Mouse (Mus musculus) liver, embryonic 13.5 days (tissue): ENCODE measurements around the gene Itga9. TPM values are rescaled to one million over a fixed set of nuclear protein-coding genes. Genes with fewer than 3 reads are reported as not detected.

Source experiments
- ATAC-seq: fragments of 200-750 bp; cut with Nextera tagmentation; 2 replicates; pipeline ENCODE4 v1.8.0; 2017; ENCODE audit warnings: low read depth, mild to moderate bottlenecking, moderate number of reproducible peaks, moderate library complexity
- DNase-seq: peaks from one replicate; pipeline ENCODE4 v3.0.0; 2022
- H3K27ac ChIP-seq: fragments of 300-500 bp; sonication (generic); 2 replicates; pipeline ENCODE4 v1.5.1; 2015; ENCODE audit warnings: moderate library complexity, mild to moderate bottlenecking, inconsistent platforms
- H3K27me3 ChIP-seq: fragments of 300-500 bp; sonication (generic); 2 replicates; pipeline ENCODE4 v1.6.1; 2015; ENCODE audit warnings: mild to moderate bottlenecking, inconsistent platforms
- H3K36me3 ChIP-seq: fragments of 300-500 bp; sonication (generic); 2 replicates; pipeline ENCODE4 v1.6.1; 2015; ENCODE audit warnings: mild to moderate bottlenecking, inconsistent platforms
- H3K4me1 ChIP-seq: fragments of 300-500 bp; sonication (generic); replicated peaks from 2 replicates; pipeline ENCODE4 v1.6.1; 2015; ENCODE audit warnings: inconsistent platforms
- H3K4me2 ChIP-seq: fragments of 300-500 bp; sonication (generic); 2 replicates; pipeline ENCODE4 v1.6.1; 2015; ENCODE audit warnings: inconsistent platforms, mild to moderate bottlenecking, moderate library complexity
- H3K4me3 ChIP-seq: fragments of 300-500 bp; sonication (generic); replicated peaks from 2 replicates; pipeline ENCODE4 v1.5.1; 2015; ENCODE audit warnings: mild to moderate bottlenecking, inconsistent platforms
- H3K9ac ChIP-seq: fragments of 300-500 bp; sonication (generic); 2 replicates; pipeline ENCODE4 v1.6.1; 2015; ENCODE audit warnings: mild to moderate bottlenecking, inconsistent platforms
- H3K9me3 ChIP-seq: fragments of 300-500 bp; sonication (generic); replicated peaks from 2 replicates; pipeline ENCODE4 v1.6.1; 2016; ENCODE audit warnings: inconsistent platforms
- WGBS: fragments of 180-500 bp; shearing (Covaris S2); methylation state at CpG from one replicate; pipeline ENCODE4 v1.1.7; 2015; ENCODE audit not compliant: insufficient replicate concordance; 5-methylcytosine and 5-hydroxymethylcytosine counted together
- polyA plus RNA-seq: library from polyadenylated mRNA; unstranded; fragments of >200 nt; fragmentation: Nextera tagmentation; extraction: Ambion mirVana; gene quantifications from 2 replicates; pipeline ENCODE4 v1.2.1, GENCODE M21; 2015

Gene Itga9
- polyA plus RNA-seq, 1 experiment from 2014 or later = 2.2 TPM

GRCm38 (mm10) chr9:118655726-118656125 is 49.2 kb downstream of the Itga9 start:
- Histone ChIP-seq H3K27me3 (no peaks in the 10 kb centered on the region), H3K27ac (no peak overlapping the region), H3K4me2 (no peak overlapping the region), H3K9ac (no peak overlapping the region), H3K36me3 (no peaks in the 10 kb centered on the region), H3K4me3 (no peak overlapping the region), H3K9me3 (no peaks in the 10 kb centered on the region), H3K4me1 (no peaks in the 10 kb centered on the region)
- 66% methylated on average over 3 of the region's 3 CpGs for WGBS
- DNase-seq (no peak), ATAC-seq (no peak)

DNA sequence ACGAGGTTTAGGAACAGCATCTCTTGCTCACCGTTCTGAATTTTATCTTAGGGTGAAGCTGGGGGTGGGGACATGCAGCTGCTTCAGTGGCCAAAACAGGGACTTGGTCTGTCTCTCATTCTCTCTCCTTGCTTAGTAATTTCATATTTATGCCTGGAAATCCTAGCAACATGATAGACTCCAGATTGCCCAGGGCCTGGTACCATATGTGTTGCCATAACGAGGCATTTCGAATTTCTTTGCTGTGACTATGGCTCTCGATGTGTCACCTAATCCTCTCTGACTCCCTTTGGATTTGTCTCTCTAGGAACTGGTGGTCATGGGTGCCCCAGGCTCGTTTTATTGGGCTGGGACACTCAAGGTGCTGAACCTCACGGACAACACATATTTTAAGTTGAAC is 51.7 kb downstream of the Itga9 start:
- Histone ChIP-seq H3K4me2 (no peak overlapping the region), H3K9me3 (no peaks in the 10 kb centered on the region), H3K36me3 (no peaks in the 10 kb centered on the region), H3K27me3 (no peaks in the 10 kb centered on the region), H3K4me1 (no peaks in the 10 kb centered on the region), H3K9ac (no peak overlapping the region), H3K27ac (no peak overlapping the region), H3K4me3 (no peak overlapping the region)
- WGBS = 69% methylated on average over 7 of the region's 7 CpGs
- DNase-seq (no peak), ATAC-seq (no peak)

DNA sequence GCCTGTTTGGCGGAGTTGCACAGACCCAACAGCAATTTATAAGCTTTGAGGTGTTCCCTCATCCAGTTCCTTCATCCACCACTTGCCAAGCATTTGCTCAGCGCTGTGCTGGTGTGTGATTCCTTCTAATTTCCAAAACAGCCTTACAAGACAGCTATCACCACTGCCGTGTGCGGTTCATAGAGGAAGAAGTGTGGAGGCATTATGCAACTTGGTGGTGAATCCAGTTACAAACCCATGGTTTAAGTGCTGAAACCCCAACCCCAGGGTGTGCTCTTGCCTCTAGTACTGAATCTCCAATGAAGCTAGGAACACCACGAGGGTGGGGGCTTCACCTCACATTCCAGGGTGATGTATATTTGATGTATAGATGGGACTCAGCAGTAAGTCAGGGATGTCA is 53.3 kb downstream of the Itga9 start:
- Histone ChIP-seq H3K4me3 (no peak overlapping the region), H3K36me3 (no peaks in the 10 kb centered on the region), H3K4me1 (no peaks in the 10 kb centered on the region), H3K9me3 (no peaks in the 10 kb centered on the region), H3K9ac (no peak overlapping the region), H3K27me3 (no peaks in the 10 kb centered on the region), H3K27ac (no peak overlapping the region), H3K4me2 (no peak overlapping the region)
- no peak for ATAC-seq
- 62% methylated on average over 5 of the region's 5 CpGs for WGBS
- DNase-seq = no peak

- Histone ChIP-seq H3K9ac (no peak overlapping the region), H3K36me3 (no peaks in the 10 kb centered on the region), H3K27me3 (no peaks in the 10 kb centered on the region), H3K4me2 (no peak overlapping the region), H3K9me3 (no peaks in the 10 kb centered on the region), H3K27ac (no peak overlapping the region), H3K4me1 (no peaks in the 10 kb centered on the region), H3K4me3 (no peak overlapping the region)
- ATAC-seq (no peak), DNase-seq (no peak)
- 64% methylated on average over 7 of the region's 7 CpGs for WGBS
These were observed 53.8 kb downstream of the Itga9 start for GRCm38 (mm10) chr9:118660259-118660658.

DNA sequence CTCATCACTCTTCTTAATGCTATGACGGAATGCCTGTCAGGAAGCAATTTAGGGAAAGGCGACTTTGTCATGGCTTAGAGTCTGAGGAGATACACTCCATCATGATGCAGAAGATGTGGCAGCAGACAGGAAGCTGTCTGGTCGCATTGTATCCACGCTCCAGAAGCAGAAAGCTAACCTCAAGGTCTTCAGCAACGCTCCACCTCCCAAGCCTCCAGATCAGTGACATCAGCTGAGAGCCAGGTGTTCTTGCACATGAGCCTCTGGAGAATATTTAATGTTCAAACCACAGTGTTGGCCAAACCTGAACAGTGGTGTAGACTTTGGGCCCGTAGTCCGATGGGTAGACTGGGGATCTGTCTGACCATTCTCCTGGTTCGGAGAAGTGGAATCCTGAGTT is 55.5 kb downstream of the Itga9 start:
- 72% methylated on average over 8 of the region's 8 CpGs for WGBS
- Histone ChIP-seq H3K4me2 (no peak overlapping the region), H3K4me3 (no peak overlapping the region), H3K27ac (no peak overlapping the region), H3K9me3 (no peaks in the 10 kb centered on the region), H3K4me1 (no peaks in the 10 kb centered on the region), H3K9ac (no peak overlapping the region), H3K27me3 (no peaks in the 10 kb centered on the region), H3K36me3 (no peaks in the 10 kb centered on the region)
- ATAC-seq = no peak
- no peak for DNase-seq

GRCm38 (mm10) chr9:118662476-118662875 is 56.0 kb downstream of the Itga9 start:
- H3K4me1 ChIP-seq = no peaks in the 10 kb centered on the region
- WGBS = 67% methylated on average over 10 of the region's 10 CpGs
- no peaks in the 10 kb centered on the region for H3K9me3 ChIP-seq
- H3K4me2 ChIP-seq = no peak overlapping the region
- no peak for ATAC-seq
- H3K4me3 ChIP-seq = no peak overlapping the region
- no peak overlapping the region for H3K27ac ChIP-seq
- H3K27me3 ChIP-seq = no peaks in the 10 kb centered on the region
- H3K9ac ChIP-seq = no peak overlapping the region
- DNase-seq = no peak
- no peaks in the 10 kb centered on the region for H3K36me3 ChIP-seq

DNA sequence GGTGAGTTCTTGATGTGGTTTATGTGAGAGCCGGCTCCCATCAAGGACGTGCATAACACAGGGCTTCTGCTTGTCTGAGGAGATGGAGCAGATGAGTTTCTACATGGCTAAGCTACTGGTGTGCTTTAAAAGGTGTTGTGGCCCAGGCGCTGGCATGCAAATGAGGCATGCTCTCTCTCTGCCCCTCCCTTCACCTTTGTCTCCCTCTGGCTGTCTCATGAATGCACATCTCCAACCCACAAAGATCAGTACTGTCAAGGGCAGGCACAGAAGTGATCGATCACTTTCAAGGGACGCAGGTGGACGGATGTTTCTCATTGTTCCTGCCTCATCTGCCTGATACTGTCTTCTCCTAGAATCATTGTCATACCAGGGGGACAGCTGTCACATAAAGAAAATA is 57.4 kb downstream of the Itga9 start:
- no peaks in the 10 kb centered on the region for H3K4me1 ChIP-seq
- no peak overlapping the region for H3K4me2 ChIP-seq
- no peak overlapping the region for H3K4me3 ChIP-seq
- no peaks in the 10 kb centered on the region for H3K9me3 ChIP-seq
- ATAC-seq = no peak
- no peak overlapping the region for H3K27ac ChIP-seq
- WGBS = 65% methylated on average over 6 of the region's 6 CpGs
- H3K36me3 ChIP-seq = no peaks in the 10 kb centered on the region
- no peak overlapping the region for H3K9ac ChIP-seq
- H3K27me3 ChIP-seq = no peaks in the 10 kb centered on the region
- DNase-seq = no peak

- H3K4me3 ChIP-seq = no peak overlapping the region
- H3K36me3 ChIP-seq = no peaks in the 10 kb centered on the region
- whole genome bisulfite sequencing = 49% methylated on average over 3 of the region's 3 CpGs
- no peak for DNase-seq
- H3K9ac ChIP-seq = no peak overlapping the region
- no peaks in the 10 kb centered on the region for H3K27me3 ChIP-seq
- H3K9me3 ChIP-seq = no peaks in the 10 kb centered on the region
- no peak overlapping the region for H3K4me2 ChIP-seq
- H3K4me1 ChIP-seq = no peaks in the 10 kb centered on the region
- no peak for ATAC-seq
- H3K27ac ChIP-seq = 0 out of 2 replicates have a peak overlapping the region, but pooled peaks have one; percentile 13
These were observed 59.6 kb downstream of the Itga9 start for GRCm38 (mm10) chr9:118666069-118666468.

GRCm38 (mm10) chr9:118669696-118670095 is 63.2 kb downstream of the Itga9 start:
- H3K36me3 ChIP-seq = no peaks in the 10 kb centered on the region
- DNase-seq = no peak

GRCm38 (mm10) chr9:118674277-118674676 is 67.8 kb downstream of the Itga9 start:
- H3K4me3 ChIP-seq = no peak overlapping the region
- DNase-seq = no peak
- no peaks in the 10 kb centered on the region for H3K36me3 ChIP-seq
- H3K27me3 ChIP-seq = no peaks in the 10 kb centered on the region
- no peak overlapping the region for H3K4me2 ChIP-seq
- no peak overlapping the region for H3K27ac ChIP-seq
- ATAC-seq = peak; percentile 43
- 12% methylated on average over 12 of the region's 12 CpGs for WGBS
- no peak overlapping the region for H3K9ac ChIP-seq
- H3K4me1 ChIP-seq = peaks cover 18% of the 10 kb centered on the region
- no peaks in the 10 kb centered on the region for H3K9me3 ChIP-seq

More at GRCm38 (mm10) chr9:118669696-118670095, 63.2 kb downstream of the Itga9 start:
- no peak overlapping the region for H3K9ac ChIP-seq
- no peaks in the 10 kb centered on the region for H3K4me1 ChIP-seq
- no peak overlapping the region for H3K4me3 ChIP-seq
- H3K27ac ChIP-seq = no peak overlapping the region
- WGBS = 31% methylated on average over 3 of the region's 3 CpGs
- ATAC-seq = no peak
- H3K9me3 ChIP-seq = no peaks in the 10 kb centered on the region
- no peaks in the 10 kb centered on the region for H3K27me3 ChIP-seq
- no peak overlapping the region for H3K4me2 ChIP-seq

GRCm38 (mm10) chr9:118674761-118675160 is 68.3 kb downstream of the Itga9 start:
- 75% methylated on average over 21 of the region's 22 CpGs for WGBS
- peak; percentile 37; the same call in 1 of the 2 replicates for ATAC-seq

DNA sequence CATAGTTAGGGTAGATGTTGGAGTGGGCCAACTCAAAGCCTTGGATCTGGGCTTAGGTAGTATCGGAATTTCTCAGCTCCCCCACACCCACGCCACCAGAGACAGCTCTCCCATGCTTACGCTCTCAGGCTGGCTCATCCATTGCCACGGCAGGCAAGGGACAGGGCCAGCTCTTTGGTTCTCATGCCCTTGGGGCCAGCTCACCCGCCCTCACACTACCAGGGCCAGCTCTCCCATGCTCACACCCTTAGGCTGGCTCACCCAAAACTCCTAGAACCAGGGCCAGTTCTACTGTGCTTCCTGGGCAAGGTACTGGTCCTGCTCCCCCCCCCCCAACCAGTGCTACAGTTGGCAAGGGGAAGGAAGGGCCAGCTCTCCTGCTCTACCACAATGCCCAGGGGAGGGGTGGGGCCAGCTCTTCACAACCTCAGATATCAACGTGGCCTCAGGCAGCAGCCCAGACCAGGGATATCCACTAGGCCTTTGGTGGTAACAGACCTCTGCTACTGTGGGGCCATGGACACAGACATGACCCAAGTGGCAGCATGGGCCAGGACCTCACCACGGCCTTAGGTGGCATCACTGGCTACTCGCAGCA is 69.2 kb downstream of the Itga9 start:
- DNase-seq = no peak
- Histone ChIP-seq H3K4me3 (no peak overlapping the region), H3K27me3 (no peaks in the 10 kb centered on the region), H3K9ac (no peak overlapping the region), H3K27ac (no peak overlapping the region), H3K9me3 (no peaks in the 10 kb centered on the region), H3K4me2 (no peak overlapping the region), H3K36me3 (no peaks in the 10 kb centered on the region), H3K4me1 (peaks cover 18% of the 10 kb centered on the region)
- no peak for ATAC-seq
- 63% methylated on average over 8 of the region's 8 CpGs for WGBS

More at GRCm38 (mm10) chr9:118674761-118675160, 68.3 kb downstream of the Itga9 start:
- Histone ChIP-seq H3K4me1 (peaks cover 18% of the 10 kb centered on the region), H3K27ac (no peak overlapping the region), H3K27me3 (no peaks in the 10 kb centered on the region), H3K4me3 (no peak overlapping the region), H3K9me3 (no peaks in the 10 kb centered on the region), H3K36me3 (no peaks in the 10 kb centered on the region), H3K9ac (no peak overlapping the region), H3K4me2 (no peak overlapping the region)
- no peak for DNase-seq
